Mouse (Mus musculus) kidney, adult 2 months (tissue): ENCODE data around the gene Isg15.

ENCODE experiments used
- CTCF ChIP-seq: fragments of 200-500 bp; conservative IDR thresholded peaks from 2 replicates; pipeline ENCODE4 v1.5.1; 2011; ENCODE audit warnings: low read depth, mild to moderate bottlenecking, control low read depth, low read length, moderate library complexity, mixed read lengths; ENCODE audit not compliant: insufficient read depth, insufficient read length
- POLR2A ChIP-seq: fragments of 200-500 bp; IDR thresholded peaks from one replicate; pipeline ENCODE4 v1.6.1; 2011; ENCODE audit warnings: low read depth, low read length, control low read depth

- TF ChIP-seq CTCF, result no peak
- no peak for TF ChIP-seq POLR2A
Measured at GRCm38 (mm10) chr4:156202462-156202893, 1.9 kb upstream of the Isg15 start.
